In genomic region chr14:57679958-57680535, GRCm38 (mm10) we compare ENCODE assay signal across 8 mouse cellular contexts. TPM values are rescaled to one million over a fixed set of nuclear protein-coding genes. Genes with fewer than 3 reads are reported as not detected.
A peak's percentile ranks its signal among the peaks of the same experiment; 100 is the strongest.
DNase-seq lines count a peak whose midpoint lies in the region; TF ChIP-seq lines count a peak whose summit lies in the region.

No protein-coding gene starts in this region.

- no peak overlapping the region for H3K27ac ChIP-seq in kidney, adult 2 months (ENCODE audit: insufficient read depth, low read depth, low read length)
- no peak overlapping the region for H3K27ac ChIP-seq in limb, embryonic 10.5 days

- H3K27me3 ChIP-seq in kidney, adult 2 months (replicated peaks; ENCODE audit: control insufficient read depth, insufficient read depth, low read length): no peaks in the 10 kb centered on the region
- no peaks in the 10 kb centered on the region for H3K27me3 ChIP-seq in limb, embryonic 10.5 days (ENCODE audit: low read depth, poor library complexity, severe bottlenecking)

- no peak overlapping the region for H3K4me3 ChIP-seq in kidney, adult 2 months (ENCODE audit: insufficient read depth, low read depth, low read length)
- H3K4me3 ChIP-seq in limb, embryonic 10.5 days: no peak overlapping the region

- no peaks in the 10 kb centered on the region for H3K4me1 ChIP-seq in kidney, adult 2 months (ENCODE audit: control insufficient read depth, insufficient read depth, low read length)
- H3K4me1 ChIP-seq in limb, embryonic 10.5 days: no peaks in the 10 kb centered on the region

- DNase-seq in 3134 (ENCODE audit: extremely low read depth, insufficient read length, low spot score): peak; percentile 45
- peak; percentile 82 for DNase-seq in adrenal gland, adult 2 months
- peak; percentile 92 for DNase-seq in embryo, embryonic 10.5 days (ENCODE audit: low spot score)
- DNase-seq in gastrocnemius, postnatal 25 days: peak; percentile 46
- DNase-seq in kidney, adult 2 months: peak; percentile 89
- peak; percentile 88 for DNase-seq in limb, embryonic 10.5 days (ENCODE audit: low spot score)
- peak; percentile 43 to 73 for DNase-seq in monocyte, adult 2 months (ENCODE audit: low read depth in 1 of 2, low spot score in 2 of 2)
- DNase-seq in spleen, postnatal 14 days (ENCODE audit: low spot score in 2 of 2): peak; percentile 64 to 80

- WGBS in kidney, adult 2 months: 36% methylated on average over 5 of the region's 5 CpGs
- WGBS in limb, embryonic 10.5 days: 49% methylated on average over 5 of the region's 5 CpGs

- peak; percentile 80 for TF ChIP-seq CTCF in kidney, adult 2 months (conservative IDR thresholded peaks at IDR 0.05; ENCODE audit: insufficient read depth, insufficient read length, low read depth, low read length)

- H3K9me3 ChIP-seq in limb, embryonic 10.5 days (replicated peaks): no peaks in the 10 kb centered on the region

- no peaks in the 10 kb centered on the region for H3K36me3 ChIP-seq in kidney, adult 2 months (ENCODE audit: control insufficient read depth, insufficient read depth, low read length)
- H3K36me3 ChIP-seq in limb, embryonic 10.5 days: no peaks in the 10 kb centered on the region

- TF ChIP-seq POLR2A in kidney, adult 2 months (IDR thresholded peaks at IDR 0.05; ENCODE audit: low read depth, low read length): no peak

RNA-seq across cellular contexts. Expression of gene Xpo4, which starts 14.8 kb away (rescaled TPM):
- 10 to 100 TPM; 28.5 to 33.6 TPM for total RNA-seq in adrenal gland, adult 2 months (2021)
- polyA plus RNA-seq in adrenal gland, adult 2 months (2012; rRNA removed): 2.3 and 3.2 TPM in 2 replicates
- total RNA-seq in gastrocnemius, postnatal 25 days (2021): 10 to 100 TPM in 1 of 2 experiments, 1 to 10 TPM in 1; 6.4 to 10.1 TPM
- polyA plus RNA-seq in kidney, adult 2 months (2012; rRNA removed): 2.8 and 3.4 TPM in 2 replicates
- 30.3 and 33.4 TPM in 2 replicates for polyA plus RNA-seq in limb, embryonic 10.5 days (2016; fragmentation: Nextera tagmentation; extraction: Ambion mirVana)
